Mouse (Mus musculus) bone marrow, adult 2 months (tissue): Measurements from ENCODE around the gene Mrps18b.

Source experiments
- CTCF ChIP-seq: fragments of 200-500 bp; IDR thresholded peaks from 2 replicates; pipeline ENCODE4 v1.5.1; 2011; ENCODE audit warnings: low read length, control low read depth; ENCODE audit not compliant: control insufficient read depth, insufficient read depth
- POLR2A ChIP-seq: fragments of 200-500 bp; IDR thresholded peaks from 2 replicates; pipeline ENCODE4 v1.6.1; 2011; ENCODE audit warnings: low read depth, mild to moderate bottlenecking, control low read depth, low read length, borderline replicate concordance; ENCODE audit not compliant: control insufficient read depth

DNA sequence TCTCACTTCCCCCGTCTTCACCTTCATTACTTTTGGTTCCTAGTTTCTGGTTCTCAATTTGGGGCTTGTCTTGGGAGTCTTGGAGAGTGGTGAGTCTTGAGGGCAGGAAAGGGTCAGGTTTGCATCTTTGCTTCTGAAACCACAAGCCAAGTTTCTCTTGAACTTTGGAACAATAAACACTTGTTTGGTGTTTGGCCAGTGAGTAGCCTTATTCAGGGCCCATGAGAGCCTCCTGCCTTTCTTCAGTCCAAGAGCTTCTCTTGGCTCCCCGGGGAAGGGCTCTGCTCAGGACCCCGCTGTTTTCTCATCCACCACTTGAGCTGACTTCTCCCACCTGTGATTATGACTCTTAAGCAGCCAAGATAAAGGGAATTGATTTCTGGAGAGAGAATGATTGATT is 6.4 kb upstream of the Mrps18b start:
- TF ChIP-seq POLR2A (no peak), CTCF (no peak)
